Mouse (Mus musculus) thymus, postnatal 10 days (tissue): Measurements from ENCODE around the gene Olfr311.

Experiments used
- DNase-seq, 2 experiments: peaks; one replicate each; pipeline ENCODE4 v3.0.0; 2021; ENCODE audit warnings: low spot score in 2 of 2

The Olfr311 gene

DNA sequence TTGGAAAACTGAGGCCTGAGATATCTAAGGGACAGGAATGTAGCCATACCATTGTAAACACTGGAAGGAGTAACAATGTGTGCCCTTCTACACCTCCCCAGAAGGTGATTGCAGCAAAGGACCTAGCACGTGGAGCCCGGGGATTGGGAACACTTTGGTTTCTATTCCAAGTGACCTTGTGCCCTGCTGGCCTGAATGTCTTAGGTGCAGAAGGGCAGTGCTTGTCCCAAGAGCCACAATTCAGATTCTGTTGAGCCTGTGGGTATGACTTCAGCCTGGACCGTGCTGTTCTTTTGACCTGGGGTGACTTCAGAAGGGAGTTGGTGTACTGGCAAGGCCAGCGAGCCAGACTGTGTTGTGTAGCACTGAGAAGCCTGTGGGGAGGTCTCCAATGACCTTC lies 31.9 kb downstream of the Olfr311 start:
- DNase-seq, result no peak

DNA sequence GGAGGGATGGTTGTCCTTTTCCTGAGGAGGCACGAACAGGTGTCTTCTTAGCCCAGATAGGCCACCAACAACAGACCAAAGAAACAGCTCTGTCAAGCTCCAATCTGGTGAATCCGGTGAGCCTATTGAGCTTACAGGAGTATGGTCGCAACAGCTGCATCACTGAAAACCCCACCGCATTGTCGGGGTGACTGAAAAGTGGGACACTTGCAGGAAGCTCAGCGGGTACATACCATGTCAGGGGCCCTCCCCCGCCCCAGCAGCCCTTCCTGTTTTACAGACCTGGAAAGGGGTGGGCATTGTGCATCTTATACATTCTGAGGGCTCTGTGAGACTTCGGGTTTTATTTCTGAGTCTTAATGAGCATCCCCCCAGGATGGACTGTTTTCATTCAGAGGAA lies 44.7 kb downstream of the Olfr311 start:
- DNase-seq, result peak; percentile 85 to 91

GRCm38 (mm10) chr11:58890511-58890910 lies 51.5 kb downstream of the Olfr311 start:
- DNase-seq, result no peak
